Mouse (Mus musculus): ENCODE measurements around the gene Camta1.

Gene Camta1

DNA sequence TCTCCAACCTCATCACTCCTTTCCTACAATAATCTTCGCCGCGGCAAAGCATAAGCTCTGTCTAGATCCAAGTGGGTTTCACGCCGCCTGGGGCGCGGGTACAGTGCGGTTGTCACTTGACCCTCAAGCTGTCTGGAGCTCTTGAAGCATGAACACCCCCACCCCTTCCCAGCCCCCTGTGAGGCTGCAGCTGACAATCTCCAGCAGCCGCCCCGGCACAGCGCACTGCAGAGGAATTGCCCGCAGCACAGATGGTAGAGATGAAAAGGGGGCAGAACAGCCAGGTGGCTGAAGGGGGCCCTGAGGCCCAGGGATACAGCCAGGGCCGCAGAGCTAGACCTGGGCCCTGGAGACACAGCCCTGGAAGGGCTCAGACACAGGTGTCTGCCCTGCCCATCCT is 189.2 kb downstream of the Camta1 start:
- DNase-seq = no peak

DNA sequence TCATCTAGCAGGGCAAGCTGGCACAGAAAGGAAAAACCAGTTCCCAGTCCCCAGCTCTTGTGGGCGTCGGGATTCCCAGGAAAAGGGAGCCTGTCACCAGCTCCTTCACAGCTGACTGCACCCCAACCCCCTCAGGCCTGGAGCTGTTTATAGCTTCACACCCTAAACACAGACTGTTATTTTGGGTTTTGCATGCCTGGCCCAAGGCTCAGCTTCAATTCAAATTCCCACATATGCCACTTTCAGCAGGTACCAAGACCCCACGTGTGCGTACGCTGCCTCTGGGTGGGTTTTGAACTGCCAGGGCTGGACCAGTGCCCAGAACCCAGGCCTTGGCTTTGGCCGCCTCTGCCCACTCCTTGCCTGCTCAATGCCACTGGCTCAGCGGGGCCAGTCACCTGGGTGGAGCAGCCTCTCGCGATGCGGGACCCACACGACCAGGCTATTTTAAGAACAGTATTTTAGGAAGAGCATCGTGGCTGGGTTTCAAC is 195.2 kb downstream of the Camta1 start:
- DNase-seq = peak; percentile 66

- DNase-seq = no peak
These were observed 200.2 kb downstream of the Camta1 start for GRCm38 (mm10) chr4:151661486-151661885.

DNA sequence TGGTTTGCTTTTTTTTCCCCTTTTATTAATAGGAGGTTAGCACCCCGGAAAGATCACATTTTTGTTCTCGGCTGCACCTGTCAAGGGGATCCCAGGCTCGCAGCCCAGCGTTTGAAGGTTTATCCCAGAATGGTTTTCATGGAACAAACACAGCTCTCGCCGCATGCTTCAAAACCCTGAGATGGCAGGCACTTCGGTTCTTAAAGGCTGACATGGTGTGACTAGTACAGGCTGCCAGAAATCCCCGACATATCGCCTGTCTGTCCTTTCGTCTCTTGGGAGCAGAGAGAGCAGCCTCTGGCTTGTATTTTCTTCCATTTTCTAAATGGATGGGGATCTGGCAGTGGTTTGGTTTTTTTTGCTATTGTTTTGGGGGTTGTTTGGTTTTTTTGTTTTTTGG is 205.2 kb downstream of the Camta1 start:
- DNase-seq = no peak

- DNase-seq = no peak
These were observed 205.9 kb downstream of the Camta1 start for GRCm38 (mm10) chr4:151655637-151656385.

DNA sequence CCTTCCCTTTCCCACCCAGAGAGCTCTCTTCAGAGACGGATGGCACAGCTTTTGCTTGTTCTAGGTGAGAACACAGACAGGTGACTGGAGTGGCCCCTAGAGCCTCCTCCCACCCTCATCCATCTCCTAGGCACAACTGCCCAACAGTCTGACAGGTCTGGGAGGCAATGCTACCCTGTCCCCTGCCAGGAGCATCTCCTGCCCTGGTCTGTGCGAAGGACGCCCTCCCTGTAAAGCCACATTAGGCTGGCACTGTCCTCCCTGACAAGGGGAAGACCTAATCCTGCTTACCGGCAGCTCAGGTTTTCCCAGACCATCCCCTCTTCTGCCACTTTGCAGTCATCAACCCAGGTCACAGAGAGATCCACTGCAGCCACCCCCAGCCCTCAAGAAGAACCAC is 206.4 kb downstream of the Camta1 start:
- DNase-seq = no peak

- no peak for DNase-seq
These were observed 219.3 kb downstream of the Camta1 start for GRCm38 (mm10) chr4:151642418-151642817.

GRCm38 (mm10) chr4:151640971-151641370 is 220.7 kb downstream of the Camta1 start:
- DNase-seq = no peak

- peak; percentile 50 for DNase-seq
These were observed 222.7 kb downstream of the Camta1 start for GRCm38 (mm10) chr4:151638941-151639340.

DNA sequence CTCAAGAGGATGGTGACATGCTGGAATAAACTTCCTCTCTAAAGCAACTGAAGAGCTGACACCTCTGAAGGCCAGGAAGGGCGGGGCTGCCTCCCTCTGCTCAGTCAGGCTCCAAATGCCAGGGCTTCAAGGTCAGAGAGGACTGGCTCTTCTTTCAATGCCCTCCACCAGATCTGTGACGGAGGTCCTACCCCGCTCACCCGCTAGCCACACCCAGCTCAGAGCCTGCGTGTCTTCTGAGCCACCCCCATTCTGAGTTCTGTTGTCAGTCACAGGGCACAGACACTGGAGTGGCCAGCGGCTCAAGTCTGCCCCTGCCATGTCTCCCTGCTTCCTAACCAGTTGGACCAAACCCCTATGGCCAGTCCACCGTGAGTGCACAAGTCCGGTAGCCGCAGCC is 224.3 kb downstream of the Camta1 start:
- DNase-seq = no peak

GRCm38 (mm10) chr4:151634771-151635170 is 226.9 kb downstream of the Camta1 start:
- no peak for DNase-seq

- DNase-seq = no peak
These were observed 227.9 kb downstream of the Camta1 start for GRCm38 (mm10) chr4:151633795-151634194.

- DNase-seq = no peak
These were observed 229.4 kb downstream of the Camta1 start for GRCm38 (mm10) chr4:151632321-151632720.

DNA sequence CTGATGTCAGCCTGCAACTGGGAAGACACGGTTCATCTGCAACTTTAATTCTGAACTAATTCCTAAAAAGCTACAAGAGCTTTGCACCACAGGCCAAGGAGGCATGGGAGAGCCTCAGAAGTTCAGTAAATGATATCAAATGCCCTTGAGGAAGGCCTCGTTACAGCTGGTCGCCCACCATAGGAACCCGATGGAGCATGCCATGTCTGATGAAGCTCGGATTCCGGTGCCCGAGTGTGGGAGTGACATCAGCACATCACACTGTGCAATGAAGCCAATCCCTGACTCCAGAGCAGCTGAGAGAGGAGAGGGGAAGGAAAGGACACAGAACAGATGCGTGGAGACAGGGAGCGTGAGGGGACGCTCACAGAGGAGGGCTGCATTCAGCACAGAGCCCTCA is 231.0 kb downstream of the Camta1 start:
- DNase-seq = no peak

DNA sequence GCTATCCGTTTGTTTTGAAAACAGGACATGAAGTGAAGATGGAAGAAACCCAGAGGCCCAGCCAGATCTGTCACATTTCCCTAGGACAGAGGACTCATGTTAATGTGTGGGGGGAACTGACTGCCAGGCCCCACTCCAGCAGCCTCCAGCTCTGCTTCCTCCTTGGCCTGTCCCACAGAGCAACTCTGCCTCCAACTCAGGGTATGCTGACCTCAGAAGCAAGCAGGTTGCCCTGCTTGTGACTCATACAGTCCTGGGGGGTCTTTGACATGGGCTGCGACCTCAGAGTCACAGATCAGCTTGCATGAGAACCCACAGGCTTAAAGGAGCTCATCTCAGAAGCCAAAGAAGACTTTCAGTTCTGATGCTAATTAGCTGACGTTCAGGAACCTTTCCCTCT is 231.4 kb downstream of the Camta1 start:
- no peak for DNase-seq

DNA sequence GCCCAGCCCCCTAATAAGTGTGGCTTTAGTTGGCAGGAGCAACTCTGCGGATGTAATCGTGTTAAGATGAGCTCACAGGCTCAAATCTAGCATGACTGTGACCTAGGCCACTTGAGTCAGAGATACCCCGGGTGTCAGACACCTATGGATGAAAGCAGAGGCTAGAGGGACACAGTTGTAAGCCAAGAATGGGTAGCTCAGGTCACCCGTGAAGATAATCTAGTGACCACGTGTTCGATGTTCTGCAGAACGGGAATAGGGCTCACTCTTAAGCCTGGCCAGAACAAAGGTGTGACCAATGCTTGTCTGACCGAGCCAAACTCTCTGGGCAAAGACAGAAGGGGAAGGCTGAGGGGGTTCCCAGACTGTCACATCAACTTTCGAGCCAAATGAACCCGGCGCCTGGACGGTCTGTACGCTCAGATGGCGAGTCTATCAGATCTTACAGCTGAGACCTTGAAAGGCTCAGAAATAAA is 242.1 kb downstream of the Camta1 start:
- DNase-seq = no peak

DNA sequence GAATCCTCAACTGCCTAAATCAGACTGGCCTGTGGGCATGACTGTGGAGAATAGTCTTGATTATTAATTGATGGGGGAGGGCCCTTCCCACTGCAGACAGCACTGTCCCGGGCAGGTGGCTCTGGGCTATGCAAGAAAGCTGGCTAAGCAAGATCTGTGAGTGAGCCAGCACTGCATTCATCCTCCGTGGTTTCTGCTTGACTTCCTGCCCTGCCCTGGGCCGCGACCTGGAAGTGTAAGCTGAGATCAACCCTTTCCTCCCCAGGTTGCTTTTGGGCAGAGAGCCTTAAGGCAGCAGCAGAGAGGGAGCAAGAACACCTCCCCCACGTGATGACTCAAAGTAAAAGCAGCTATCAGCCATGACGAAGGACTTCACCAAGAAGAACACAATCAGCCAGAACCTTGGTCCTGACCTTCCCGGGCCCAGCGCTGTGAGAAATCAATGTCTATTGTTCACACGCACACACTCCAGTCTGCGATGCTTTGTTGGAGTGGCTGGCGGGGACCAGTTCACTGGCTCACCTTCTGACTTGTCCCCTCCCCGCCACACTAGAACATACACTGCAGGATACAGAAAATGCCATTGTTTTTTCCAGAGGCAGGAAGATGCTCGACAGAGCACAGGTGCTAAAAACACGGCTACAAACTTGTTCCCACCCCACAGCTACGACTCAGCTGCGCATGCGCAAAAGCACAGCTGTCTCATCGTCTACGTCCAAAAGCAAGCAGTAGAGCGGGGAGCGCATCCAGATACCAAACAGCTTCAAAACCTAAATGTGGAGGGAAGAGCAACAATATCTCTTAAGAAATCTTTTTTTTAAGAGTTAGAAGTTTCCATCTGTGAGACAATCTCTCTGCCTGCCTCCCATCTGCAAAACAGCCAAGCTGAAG is 243.0 kb downstream of the Camta1 start:
- DNase-seq = no peak

GRCm38 (mm10) chr4:151611621-151612020 is 250.1 kb downstream of the Camta1 start:
- no peak for DNase-seq

DNA sequence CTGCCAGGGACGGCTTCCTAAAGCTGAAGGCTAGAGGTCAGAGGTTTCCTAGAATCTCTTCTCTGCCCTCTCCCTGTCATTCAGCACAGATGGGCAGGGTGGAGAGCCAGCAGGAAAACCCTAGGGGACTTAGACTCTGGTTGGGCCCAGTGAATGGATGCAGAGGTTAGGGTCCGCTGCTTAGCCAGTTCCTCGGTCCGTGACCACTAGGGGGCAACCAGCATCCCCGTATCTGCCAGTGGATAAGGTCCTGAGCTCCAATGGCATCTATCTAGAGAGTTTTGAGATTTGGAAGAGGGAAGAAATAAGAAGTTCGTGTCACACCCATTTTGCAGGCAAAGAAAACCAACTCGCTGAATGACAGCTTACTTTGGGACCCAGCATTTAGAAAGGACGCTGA is 251.4 kb downstream of the Camta1 start:
- DNase-seq = peak; percentile 81

DNA sequence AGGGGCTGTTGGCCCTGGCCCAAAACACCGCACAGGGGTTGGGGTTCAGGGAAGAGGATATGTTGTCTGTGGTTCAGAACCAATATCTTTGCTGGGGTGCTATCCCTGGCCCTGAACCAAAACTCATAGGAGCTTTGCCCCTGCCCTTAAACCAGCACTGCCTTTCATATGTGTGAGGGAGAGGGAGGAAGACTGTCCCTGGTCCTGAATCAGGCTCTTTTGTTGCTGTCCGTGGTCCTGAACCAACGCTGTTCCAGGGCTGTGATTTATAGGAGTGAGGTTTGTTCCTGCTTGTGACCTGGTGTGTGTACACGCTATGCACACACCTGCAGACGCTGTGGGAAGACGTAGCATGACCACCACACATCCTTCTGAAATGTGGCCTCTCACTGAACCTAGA is 256.8 kb downstream of the Camta1 start:
- peak; percentile 84 for DNase-seq

DNA sequence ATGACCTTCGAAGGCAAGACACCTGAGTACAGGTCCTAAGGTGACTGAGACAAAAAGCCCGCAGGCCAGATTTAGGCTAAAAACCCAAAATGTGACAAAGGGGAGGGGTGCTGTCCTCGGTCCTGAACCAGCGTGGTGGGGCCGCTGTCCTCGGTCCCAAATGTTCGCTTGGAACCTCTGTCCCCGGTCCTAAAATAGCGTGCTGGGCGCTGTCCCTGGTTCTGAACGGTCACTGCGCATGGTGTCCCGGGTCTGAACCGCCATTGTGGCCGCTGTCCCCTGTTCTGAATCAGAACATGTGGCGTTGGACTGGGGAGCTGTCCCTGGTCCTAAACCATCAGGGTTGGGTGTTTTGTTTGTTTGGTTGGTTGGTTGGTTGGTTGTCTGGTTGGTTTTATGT is 257.2 kb downstream of the Camta1 start:
- DNase-seq = peak; percentile 96

DNA sequence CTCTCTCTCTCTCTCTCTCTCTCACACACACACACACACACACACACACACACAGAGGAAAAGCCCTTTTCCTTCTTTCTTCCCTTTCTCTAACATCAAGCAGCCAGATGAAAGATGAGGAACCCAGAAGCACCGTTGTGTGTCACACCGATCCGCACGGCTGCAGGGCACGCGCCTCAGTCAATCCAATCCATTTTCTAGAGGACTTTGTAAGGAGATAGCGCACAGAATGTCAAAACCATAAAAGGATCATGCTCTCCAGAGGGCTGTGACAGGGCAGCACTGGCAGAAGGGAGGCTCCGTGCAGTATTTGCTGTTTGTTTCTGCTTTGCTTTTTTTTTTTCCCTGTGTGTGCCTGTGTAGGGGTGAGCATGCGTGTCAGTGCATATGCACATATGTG is 258.1 kb downstream of the Camta1 start:
- no peak for DNase-seq

DNA sequence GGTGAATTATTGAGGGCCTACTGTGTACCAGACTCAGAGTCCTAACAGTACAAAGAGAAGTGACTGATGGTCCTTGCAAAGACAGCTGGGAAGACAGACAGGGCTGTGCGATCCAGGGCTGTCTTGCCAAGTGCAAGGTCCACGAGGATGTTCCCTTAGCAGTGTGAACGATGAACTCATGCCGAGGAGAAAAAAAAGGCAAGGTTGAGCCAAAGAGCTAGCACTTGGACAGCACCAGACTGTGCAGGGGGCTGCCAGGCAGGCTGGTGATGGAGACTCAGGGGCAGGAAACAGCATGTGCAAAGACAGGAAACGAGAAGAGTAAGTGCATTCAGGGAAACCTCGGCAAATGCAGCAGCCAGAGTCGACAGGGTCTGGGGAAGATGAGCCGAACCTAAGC is 266.6 kb downstream of the Camta1 start:
- DNase-seq = no peak

GRCm38 (mm10) chr4:151593042-151593441 is 268.6 kb downstream of the Camta1 start:
- no peak for DNase-seq
